Mouse (Mus musculus) WW6 (cell line): ENCODE results near the gene Foxr1.
"Not testable (repeated sequence)": the region's sequence is repeated elsewhere in the genome, so short reads cannot be mapped to it uniquely, and the experiment has no call there.

Source experiments
- DNase-seq: peaks from one replicate; pipeline ENCODE4 v3.0.0-alpha.2; 2013; ENCODE audit warnings: low read depth, low spot score

The Foxr1 gene

DNA sequence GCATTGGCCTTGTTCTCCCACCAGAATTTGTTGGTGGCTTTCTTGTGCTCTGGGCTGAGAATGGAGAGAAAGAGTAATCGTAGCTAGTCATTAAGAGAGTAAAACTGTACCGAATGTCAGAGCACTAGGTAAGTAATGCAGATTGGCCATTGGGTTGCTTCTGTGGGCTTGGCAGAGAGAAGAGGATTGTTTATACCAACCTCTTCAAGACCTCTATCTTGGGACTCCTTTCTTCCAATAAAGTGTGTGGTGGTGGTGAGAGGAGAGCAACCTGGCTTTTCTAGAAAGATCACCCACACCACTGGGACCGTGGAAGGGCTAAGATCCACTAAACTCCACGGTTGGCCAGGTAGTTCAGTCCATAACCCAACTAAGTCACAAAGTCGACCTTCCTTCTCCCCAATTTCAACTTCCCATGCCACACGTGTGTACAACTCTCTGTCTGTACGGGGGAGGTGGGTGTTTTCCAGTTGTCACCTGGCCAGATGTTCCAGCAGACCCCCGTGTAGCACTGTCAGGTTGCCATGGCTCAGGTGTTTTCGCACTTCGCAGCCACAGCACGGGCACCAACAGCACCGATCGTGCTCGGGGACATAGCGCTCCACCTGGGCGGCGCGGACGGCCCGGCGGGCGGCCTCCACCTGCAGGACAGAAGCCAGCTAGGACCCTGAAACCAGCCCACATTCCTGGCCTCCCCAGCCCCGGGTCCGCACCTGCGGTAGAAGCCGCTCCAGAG, 23.6 kb downstream of the Foxr1 start:
- no peak for DNase-seq

DNA sequence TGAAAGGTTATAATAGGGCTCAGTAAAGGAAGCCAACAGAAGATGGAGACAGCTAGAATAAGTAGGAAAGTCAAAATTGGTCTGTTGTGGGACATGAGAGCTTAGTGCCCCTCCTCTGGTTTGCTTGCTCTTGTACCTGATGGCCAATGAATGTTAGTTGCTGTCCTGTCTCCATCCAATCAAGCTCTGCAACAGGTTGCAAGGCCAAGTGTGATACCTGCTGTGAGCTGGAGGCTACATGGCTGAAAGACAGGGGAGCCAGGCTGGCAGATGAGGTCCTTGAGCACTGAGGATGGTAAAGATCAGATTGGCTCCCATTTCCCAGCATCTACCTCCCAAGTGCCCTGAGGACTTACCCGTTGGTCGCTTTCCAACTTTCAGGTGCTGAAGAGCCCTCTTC, 28.2 kb downstream of the Foxr1 start:
- DNase-seq, result no peak

DNA sequence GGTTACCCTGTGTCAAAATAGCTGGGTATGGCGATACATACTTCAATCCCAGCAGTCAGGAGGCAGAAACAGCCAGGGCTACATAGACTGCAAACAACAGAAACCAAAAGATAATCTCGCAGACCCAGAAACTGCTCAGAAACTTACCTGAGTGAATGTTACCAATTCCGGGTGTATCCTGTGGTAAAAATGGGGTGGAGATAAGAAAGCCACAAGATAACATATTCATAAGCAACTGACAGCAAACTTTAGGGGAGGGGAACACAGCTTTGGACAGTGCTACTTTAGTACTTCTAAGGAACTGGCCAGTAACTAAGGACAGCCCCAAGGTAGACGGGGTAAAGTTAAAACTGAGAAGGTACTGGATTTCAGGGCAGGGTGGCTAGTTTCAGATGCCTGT, 28.6 kb downstream of the Foxr1 start:
- no peak for DNase-seq

DNA sequence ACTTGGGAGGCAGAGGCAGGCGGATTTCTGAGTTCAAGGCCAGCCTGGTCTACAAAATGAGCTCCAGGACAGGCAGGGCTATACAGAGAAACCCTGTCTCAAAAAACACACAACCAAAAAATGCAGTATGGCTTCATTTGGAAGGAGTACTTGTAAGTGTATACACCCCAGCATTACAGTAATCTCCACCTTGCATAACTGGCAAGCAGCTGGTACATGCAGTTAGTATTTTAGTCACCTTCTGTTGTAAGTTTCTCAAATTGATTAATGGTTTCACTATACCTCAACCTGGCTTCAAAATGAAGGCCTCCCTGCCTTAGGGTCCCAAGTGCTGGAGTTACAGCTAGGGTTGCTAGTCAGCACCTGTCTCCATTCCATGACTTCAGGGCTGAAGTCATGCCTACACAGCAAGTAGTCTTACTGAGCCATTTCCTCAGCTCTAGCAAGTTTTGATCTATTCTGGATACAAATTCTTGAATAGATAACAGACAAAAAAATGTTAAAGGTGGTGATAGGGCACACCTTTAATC, 29.3 kb downstream of the Foxr1 start:
- no peak for DNase-seq

DNA sequence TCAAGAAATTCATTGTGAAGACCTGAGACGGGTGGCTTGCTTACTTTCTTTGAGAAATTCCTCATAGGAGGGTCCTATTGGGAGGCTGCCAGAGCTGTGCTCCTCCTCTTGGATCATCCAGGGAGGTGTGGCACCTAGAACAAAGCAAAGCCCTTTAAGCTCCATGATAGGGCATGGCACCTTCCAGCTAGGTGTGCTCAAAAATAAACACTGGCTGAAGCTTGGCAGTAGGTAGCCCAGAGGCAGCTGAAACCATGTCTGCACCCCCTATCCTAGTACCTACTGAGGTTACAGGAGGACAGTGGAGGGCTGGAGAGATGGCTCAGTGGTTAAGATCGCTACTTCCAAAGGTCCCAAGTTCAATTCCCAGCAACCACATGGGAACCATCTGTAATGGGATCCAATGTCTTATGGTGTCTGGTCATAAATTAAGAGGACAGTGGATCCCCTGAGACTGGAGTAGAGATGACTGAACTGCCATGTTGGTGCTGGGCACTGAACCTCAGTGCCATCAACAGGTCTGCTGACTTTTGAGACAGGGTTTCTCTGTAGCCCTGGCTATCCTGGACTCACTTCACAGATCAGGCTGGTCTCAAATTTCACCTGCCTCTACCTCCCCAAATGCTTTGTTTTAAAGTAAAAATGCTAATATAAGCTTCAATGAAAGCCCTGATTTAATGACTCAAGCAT, 30.1 kb downstream of the Foxr1 start:
- DNase-seq, result no peak

DNA sequence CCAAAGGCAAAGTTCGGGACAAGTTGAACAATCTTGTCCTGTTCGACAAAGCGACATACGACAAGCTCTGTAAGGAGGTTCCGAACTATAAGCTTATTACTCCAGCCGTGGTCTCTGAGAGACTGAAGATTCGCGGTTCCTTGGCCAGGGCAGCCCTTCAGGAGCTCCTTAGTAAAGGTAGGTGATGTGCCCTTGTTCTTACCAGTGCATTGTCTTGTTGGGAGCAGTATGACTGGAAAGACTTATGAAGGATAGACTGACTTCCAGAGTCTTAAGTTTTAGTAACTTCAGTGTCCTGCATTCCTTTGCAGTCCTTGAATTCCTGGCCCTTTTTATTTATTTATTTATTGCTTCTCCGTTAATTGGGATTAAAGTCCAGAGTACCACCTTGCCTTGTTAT, 32.2 kb downstream of the Foxr1 start:
- DNase-seq, result not testable (repeated sequence)

DNA sequence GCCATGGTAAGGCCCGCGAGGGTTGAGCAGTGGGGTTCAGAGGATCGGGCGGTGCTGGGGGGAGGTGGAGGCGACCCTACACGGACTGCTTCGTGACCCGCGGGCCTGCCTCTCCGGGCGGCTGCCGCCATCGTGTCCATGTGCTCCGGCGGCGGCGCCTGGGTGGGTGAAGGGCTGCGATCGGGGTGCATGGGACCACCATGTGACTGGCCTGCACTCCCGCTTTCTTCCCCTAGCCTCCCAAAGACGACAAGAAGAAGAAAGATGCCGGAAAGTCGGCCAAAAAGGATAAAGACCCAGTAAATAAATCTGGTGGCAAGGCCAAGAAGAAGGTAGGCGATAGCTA, 33.2 kb downstream of the Foxr1 start:
- no peak for DNase-seq

DNA sequence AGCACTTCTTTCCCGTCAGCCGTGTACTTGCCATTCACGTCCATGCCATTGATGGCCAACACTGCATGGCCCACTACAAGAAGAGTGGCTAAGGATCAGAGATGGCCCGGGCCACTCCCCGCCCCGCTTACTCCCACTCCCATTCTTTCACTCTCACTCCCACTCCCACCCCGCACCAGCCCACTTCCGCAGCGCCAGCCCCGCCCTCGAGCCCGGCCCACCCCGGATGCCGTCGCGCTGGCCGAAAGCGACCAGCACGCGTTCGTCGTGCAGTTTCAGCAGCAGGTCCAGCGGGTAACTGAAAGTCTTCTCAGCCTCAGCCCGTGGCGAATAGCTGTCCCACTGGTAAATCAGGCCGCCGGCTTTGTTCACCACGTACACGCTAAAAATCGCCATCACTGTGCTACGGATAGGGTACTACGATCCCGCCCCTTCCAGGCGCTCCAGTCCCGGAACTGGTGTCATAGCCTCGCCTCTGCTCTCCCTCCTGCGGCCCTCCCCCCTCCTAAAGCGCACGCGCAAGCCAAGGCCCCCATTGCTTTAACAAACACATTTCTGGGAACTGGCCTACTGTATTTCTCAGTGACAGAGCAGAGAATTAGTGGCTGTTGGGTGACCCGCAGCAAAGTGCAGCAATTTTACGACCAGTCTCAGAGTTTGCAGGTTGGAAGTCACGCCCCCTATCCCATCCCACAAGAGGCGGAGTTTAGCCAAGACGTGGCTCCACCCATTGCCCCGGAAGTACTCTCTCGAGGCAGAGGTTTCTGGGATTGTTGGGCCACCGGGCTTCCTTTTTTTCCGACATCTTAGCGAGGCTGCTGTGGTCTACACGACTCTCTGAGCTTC, 33.8 kb downstream of the Foxr1 start, which contains the start of the genes Rps25 and Trappc4:
Rps25 (plus strand) TSS at position 234 of the 846 bp plus-strand sequence.
Trappc4 (minus strand) TSS at position 695 of the 846 bp plus-strand sequence.
- DNase-seq, result peak; percentile 86

DNA sequence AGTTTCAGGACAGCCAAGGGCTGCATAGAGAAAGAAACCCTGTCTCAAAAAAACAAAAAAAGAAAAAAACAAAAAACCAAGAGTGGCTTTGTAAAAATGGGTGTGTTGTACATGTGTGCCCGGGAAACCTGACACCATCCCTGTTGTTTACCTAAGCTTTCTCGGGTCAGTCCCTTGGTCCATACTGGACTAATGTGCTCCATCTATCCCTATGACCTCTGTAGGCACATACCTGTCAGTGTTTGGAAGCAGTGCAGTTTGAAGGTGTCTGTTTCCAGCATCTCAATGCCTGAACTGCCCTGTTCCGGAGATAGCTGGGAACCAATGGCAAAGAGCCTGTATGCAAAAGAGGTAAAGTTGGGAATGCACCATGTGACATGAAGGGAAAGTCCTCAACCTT, 35.9 kb downstream of the Foxr1 start:
- no peak for DNase-seq

DNA sequence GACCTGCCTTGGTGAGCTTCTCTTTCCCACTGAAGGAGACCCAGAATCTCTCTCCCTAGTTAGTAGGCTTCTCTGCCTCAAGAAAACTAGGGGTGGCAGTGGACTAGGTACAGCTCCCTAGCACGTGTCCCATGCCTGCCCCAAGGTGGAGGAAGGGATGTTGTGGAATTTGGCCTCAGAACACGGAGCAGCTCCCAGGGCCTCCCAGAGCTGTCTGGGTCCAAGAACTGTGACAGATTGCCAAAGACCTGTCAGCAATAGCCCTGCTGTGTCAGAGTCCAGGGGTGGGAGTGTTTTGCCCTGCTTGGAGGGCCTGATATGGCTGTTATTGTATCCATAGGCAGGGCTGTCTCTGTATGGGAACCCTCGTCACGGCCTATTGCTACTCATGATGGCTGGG, 39.9 kb downstream of the Foxr1 start:
- no peak for DNase-seq

DNA sequence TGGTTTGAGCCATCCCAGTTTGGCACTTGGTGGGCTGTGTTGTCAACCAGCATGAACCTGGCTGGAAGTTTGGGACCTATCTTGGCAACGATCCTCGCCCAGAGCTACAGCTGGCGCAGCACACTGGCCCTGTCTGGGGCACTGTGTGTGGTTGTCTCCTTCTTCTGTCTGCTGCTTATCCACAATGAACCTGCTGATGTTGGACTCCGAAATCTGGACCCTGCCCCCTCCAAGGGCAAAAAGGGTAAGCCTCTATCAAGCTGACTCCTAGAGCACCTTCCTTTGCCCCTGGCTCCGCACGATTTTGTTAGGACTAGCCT, 41.2 kb downstream of the Foxr1 start:
- DNase-seq, result no peak

DNA sequence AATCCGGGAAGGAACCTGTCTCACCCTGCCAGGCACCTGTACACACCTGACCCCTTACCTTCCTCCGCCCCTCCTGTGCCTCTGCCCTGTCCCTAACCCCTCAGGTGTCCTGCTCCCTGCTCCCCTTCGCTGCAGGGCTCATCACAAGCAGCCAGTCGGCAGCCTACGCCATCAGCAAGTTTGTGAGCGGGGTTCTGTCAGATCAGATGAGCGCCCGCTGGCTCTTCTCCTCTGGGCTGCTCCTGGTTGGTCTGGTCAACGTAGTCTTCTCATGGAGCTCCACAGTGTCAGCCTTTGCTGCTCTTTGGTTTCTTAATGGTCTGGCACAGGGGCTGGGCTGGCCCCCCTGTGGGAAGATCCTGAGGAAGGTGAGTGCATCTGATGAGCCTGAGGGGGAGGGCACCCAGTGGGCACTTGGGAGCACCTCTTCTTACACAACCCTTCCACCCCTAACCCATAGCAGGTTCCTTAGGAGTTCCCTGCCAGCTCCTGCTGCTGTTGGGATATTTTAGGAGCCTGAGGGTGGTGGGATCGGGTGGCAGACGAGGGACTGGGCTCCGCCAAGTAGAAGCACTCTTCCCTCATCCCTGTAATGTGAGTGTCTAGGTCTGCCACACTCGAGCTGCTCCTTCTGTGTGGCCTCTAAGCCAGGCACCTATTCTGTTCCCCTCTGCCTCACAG, 41.7 kb downstream of the Foxr1 start:
- DNase-seq, result no peak

DNA sequence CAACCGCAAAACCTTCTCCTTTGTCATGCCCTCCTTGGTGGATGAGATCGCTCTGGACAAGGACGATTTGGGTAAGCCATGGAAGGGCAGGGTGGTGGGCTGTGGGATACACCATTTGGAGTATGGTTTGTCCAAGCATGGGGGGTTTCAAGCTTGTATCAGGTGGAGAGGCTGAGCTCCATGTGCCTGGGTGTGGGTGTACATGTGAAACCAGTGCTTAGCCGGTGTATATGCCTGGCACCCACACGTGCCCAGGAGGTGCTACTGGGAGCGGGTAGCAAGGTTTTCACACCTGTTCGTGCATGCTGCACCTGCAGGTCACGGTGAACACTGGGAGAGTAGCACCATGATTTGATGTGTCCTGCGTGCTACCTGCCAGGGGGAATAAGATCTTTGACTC, 42.4 kb downstream of the Foxr1 start:
- DNase-seq, result no peak

DNA sequence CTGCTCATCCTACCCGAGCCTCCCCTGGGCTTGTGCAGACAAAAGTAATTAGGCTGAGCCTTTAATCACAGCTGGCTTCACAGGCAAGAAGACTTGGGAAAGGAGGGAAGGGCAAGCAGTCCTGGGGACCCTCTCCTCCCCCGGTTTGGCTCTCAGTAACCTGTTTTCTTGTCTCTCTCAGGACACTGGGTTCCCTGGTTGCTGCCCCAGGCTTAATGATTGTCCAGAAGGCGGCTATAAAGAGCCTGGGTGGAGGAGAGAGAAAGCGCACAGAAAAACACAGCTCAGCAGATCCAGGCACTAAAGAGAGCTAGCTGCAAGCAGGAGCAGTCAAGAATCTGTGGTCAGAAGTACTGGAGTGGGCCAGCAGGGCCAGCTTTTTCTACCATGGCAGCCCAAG, 42.8 kb downstream of the Foxr1 start:
- no peak for DNase-seq

DNA sequence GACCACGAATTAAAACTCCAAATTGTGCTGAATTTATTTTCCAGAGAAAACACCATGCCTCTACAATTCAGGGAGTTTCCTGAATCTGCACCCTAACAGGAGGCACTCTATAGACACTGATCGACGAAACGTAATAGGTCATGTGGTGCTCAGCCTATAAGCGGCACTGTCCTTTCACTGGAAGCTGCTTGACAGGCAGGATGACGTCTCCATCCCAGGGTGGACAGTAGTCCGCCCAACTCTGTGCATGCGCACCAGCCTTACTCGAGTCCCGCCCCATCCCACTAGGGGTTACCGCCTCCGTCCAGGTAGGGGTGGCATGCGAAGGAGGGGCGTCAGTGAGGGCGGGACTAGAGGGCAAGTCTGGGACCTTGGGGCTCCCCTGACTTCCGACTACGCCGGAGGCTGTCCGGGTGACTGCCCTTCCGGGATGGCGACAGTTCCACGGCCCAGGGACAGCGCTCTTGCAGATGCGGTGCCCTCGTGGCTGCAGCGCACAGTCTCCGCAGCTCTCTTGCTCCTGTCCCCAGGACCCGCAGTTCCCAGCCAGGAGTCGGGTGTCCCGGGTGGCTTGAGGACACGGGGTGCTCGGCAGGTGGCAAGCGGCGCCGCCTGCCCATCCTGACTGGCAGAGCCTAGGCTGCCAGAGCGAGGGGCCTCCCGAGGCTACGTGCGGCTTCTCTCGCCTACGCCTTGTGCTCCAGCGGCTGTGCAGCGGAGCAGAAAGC, 44.1 kb downstream of the Foxr1 start, which contains the start of gene Slc37a4:
Slc37a4 (plus strand) TSS at position 169 of the 728 bp plus-strand sequence.
- peak; percentile 65 for DNase-seq

DNA sequence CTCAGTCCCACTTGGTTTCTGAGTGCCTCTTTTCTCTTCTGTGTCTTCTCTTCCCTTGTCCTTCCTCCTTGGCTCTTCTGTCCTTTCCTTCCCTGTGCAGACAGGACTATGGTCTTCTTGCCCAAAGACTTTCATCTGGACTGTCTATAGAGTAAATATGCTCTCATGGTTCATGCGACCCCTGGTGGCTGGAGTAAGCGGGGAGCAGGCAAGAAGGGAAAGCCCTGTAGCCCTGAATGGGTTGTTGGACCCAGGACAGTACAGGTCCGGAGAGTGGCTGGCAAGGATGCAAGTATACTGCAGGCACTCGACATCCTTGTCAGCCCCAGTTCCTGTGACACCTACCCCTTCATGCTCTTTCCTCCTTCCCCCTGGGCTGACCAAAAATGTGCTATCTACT, 49.5 kb downstream of the Foxr1 start:
- DNase-seq, result no peak

DNA sequence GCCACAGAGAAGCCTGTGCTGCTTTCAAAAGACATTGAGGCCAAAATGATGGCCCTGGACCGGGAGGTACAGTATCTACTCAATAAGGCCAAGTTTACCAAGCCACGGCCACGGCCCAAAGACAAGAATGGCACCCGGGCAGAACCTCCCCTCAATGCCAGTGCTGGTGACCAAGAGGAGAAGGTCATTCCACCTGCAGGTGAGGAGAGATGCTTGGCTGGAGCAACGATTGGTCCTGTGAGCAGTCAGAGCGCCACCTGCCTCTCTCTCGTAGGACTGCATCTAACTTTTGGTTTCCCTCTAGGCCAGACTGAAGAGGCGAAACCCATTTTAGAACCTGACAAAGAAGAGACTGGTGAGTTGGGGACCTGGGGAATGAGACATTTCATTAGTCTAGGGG, 51.7 kb downstream of the Foxr1 start:
- DNase-seq, result no peak

DNA sequence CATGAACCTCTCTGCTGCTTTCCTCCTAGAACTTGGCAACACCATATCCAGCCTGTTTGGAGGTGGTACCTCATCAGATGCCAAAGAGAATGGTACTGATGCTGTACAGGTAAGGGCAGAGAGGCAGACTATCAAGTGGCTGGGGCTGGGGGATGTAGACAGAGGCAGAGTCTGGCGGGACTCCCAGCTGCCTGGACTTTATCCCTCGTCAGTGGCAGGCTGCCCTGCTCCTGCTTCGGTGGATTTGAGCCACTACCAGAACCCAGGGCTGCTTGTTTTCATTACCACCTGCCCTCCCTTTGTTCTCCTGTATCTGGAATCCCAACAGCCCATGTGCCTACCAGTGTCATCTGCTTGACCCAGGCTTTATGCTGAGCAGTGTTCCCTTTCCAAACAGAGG, 53.7 kb downstream of the Foxr1 start:
- DNase-seq, result no peak

DNA sequence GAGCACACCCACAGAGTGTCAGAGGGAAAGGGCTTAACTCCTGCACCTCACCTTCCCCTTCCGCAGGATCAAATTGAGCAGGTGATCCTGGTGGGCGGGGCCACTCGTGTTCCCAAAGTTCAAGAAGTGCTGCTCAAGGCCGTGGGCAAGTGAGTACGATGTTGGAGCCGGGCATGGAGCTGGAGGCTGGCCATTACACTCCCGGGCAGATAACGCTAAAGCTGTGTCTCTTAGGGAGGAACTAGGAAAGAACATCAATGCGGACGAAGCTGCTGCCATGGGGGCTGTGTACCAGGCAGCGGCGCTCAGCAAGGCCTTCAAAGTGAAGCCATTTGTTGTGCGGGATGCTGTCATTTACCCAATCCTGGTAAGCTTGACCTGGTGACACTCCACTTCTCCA, 56.3 kb downstream of the Foxr1 start:
- no peak for DNase-seq
